15 mouse cellular contexts compared by ENCODE assay signal in genomic region chr17:81176306-81176705, GRCm38 (mm10).
"Had no signal": no experiment of that assay in that cellular context is flagged by ENCODE, and none has a peak within 500 bp of the region (broad histone marks: within the 10 kb centered on the region; RNA-seq: fewer than 3 reads in every experiment).

No protein-coding gene starts in this region.

- DNase-seq: retina, postnatal 1 day; right cerebral cortex, adult 18-20 months; right cerebral cortex, postnatal 14 days; right cerebral cortex, postnatal 25 days; right cerebral cortex, postnatal 4 days; spleen, adult 18-20 months; thymus, adult 18-20 months; thymus, adult 2 months; thymus, postnatal 14 days; thymus, postnatal 25 days; thymus, postnatal 36 days; thymus, postnatal 4 days had no signal

- H3K27ac ChIP-seq: neural tube, embryonic 15.5 days; stomach, embryonic 15.5 days; stomach, postnatal 0 days had no signal

- H3K4me3 ChIP-seq: neural tube, embryonic 15.5 days; stomach, embryonic 15.5 days had no signal

- H3K36me3 ChIP-seq: neural tube, embryonic 15.5 days; stomach, embryonic 15.5 days had no signal

- H3K27me3 ChIP-seq: neural tube, embryonic 15.5 days; stomach, embryonic 15.5 days had no signal

- H3K4me2 ChIP-seq: neural tube, embryonic 15.5 days; stomach, embryonic 15.5 days had no signal

- H3K9me3 ChIP-seq: neural tube, embryonic 15.5 days; stomach, embryonic 15.5 days had no signal

- H3K4me1 ChIP-seq: neural tube, embryonic 15.5 days; stomach, embryonic 15.5 days had no signal

- H3K9ac ChIP-seq: neural tube, embryonic 15.5 days; stomach, embryonic 15.5 days had no signal
